Mouse (Mus musculus): ENCODE results near the gene Vmn2r89.
"Not testable (repeated sequence)": the region's sequence is repeated elsewhere in the genome, so short reads cannot be mapped to it uniquely, and the experiment has no call there.

Gene Vmn2r89

DNA sequence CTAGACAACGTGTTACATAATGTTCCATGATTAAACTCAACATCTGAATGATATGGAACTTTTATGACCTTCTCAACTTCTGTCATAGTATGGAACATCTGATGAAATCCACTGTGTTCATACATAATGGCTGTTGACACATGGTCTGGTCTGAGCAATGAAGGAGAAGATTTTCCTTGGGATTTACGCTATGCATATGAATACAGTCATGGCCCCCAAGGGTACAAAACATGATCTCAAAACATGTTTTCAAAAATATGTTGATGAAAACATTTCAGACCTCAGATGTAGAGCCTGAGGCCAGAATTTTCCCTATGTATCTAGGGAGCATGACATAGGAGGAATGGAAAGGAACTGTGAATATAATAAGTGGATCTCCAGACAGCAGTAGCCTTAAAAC, at the start of gene Vmn2r89:
TSS of gene Vmn2r89 (plus strand) at position 301 of the 400 bp plus-strand sequence.
- DNase-seq, result not testable (repeated sequence)

DNA sequence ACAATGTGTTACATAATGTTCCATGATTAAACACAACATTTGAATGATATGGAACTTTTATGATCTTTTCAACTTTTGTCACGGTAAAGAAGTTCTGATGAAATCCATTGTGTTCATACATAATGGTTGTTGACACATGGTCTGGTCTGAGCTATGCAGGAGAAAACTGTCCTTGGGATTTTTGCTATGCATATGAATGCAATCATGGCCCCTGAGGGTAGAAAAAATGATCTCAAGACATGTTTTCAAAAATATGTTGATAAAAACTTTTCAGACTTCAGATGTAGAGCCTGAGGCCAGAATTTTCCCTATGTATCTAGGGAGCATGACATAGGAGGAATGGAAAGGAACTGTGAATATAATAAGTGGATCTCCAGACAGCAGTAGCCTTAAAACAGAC, 41.1 kb upstream of the Vmn2r89 start, which contains the start of gene Vmn2r88:
TSS of gene Vmn2r88 (plus strand) at position 301 of the 400 bp plus-strand sequence.
- DNase-seq, result no peak

DNA sequence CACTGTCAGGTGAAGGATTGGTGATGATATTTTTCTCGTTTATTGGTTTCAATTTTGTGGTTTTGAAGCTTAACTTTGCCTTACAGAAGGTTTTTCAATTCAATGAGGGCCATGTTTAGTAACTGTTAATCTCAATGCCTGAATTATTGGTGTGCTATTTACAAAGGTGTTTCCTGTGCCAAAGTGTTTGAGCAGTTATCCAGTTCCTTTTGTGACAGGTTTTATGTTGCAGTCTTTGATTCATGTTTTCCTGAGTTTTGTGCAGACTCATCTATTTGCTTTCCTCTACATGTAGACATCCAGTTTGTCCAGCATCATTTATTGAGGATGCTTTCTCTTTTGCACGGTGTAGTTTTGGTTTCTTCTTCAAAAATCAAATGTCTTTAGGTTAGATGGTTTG, 27.8 kb upstream of the Vmn2r89 start:
- no peak for DNase-seq

DNA sequence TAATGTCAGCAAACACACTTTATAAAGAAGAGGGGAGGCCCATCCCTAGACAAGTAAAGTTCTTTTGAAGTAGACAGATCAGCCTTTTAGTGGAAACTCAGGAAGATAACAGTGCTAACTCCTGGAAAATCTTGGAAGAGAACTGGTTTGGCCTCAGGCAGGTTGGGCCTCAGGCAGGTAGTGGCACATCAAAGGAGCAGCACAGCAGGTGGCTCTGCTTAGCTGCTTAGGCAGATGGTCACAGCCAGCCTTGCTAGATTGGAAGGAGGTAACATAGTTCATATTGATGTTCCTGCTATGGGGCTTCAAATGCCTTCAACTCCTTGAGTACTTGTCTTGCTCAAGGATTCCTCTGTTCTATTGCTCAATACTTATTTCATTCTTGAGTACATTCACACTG, 21.5 kb upstream of the Vmn2r89 start:
- DNase-seq, result not testable (repeated sequence)

DNA sequence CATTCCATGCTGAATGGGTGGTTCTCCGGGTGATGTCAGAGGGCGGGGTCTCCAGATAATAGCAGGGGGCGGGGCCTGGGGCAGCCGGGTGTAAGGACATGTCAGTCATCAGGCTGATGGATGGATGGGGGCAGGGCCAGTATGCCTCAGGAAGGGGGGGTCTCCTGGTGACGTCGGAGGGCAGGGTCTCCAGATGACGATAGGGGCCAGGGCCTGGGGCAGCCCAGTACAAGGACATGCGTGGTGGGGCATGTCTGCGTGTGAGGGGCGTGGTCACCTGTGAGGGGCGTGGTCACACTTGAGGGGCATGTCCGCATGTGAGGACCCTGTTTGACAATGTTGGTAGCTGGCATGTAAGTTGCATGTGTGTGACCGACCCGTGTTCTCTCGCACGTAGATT, 17.1 kb upstream of the Vmn2r89 start:
- DNase-seq, result no peak

DNA sequence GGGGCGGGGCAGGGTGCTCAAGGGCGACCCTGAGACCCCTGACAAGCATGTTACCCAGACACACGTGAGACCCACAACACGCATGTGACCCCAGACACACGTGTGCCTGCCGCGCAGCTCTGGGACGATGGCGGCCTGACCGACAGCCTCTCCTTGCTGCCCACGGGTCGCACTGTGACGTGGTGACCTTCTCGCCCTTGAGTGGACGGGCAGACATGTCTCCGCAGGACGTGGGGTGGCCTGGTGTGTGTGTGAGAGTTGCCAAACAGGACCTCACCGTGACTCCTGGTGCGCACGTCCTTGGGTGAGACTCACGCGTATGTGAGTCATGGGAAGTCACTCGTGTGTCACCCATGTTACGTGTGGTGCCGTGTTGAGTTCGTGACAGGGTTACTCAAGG, 16.6 kb upstream of the Vmn2r89 start:
- no peak for DNase-seq

DNA sequence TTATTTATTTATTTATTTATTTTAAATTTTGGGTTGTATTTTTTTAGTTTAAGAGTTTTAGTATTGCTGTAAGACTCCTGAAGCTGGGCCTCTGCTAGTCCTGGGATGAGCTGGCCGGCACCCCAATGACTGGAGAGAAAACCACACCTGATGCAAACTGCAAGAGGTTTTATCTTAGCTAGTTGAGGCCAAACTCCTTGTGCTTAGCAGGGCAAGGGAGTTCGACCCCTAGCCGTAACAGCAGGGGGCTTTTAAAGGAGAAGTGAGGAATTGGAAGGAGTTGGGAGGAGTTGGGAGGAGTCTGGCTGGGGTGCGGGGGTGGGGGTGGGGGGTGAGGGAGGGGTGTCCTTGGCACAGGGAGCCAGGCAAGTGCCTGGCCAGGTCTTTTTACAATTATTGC, 12.7 kb upstream of the Vmn2r89 start:
- DNase-seq, result no peak

DNA sequence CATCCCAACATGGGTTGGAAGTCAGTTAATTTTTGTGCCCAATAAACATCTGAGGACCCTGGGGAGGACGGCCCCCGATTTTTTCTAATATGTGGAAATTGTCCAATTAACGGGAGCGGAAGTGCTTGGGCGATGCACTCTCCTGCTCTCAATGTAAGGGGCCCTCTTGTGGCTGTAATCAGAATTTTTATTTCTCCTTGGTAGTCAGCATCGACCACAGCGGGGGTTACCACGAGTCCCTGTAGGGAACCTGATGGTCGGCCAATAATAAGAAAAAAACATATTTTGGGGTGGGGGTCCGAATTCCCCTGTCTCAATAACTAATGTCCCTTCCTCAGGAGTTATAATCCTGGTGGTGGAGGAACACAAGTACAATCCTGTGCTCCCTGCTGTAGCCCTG, 28.6 kb downstream of the Vmn2r89 start:
- DNase-seq, result not testable (repeated sequence)

DNA sequence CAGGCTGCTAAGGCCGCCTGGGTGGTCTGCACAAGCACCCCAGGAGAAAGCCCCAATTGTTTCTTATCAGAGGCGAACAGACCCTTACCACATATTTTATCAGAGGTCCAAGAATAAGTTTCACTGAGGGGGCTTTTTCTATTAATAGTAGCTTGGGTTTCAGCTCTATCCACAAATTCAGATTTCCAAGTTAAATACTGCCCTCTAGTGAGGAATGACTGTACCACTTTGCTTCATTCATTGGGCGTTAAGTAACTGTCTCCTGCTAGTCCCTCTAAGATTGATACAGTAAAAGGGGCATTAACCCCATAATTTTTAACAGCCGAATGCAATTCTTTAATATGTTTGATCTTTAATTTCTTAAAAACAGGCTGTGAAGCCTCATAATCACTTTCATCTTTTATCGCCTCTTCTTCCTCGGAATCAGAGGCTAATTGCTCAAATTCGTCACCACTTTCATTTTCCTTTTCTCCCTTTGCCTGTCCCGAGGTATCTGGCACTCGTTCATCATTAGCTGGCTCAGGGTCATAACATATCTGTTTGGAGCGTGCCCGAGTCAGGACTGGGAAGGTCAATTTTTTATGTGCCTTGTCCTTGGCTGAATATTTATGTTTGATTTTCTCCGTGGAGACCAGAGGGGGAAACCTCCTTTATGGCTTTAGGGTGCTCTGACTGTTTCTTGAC, 29.8 kb downstream of the Vmn2r89 start:
- not testable (repeated sequence) for DNase-seq

DNA sequence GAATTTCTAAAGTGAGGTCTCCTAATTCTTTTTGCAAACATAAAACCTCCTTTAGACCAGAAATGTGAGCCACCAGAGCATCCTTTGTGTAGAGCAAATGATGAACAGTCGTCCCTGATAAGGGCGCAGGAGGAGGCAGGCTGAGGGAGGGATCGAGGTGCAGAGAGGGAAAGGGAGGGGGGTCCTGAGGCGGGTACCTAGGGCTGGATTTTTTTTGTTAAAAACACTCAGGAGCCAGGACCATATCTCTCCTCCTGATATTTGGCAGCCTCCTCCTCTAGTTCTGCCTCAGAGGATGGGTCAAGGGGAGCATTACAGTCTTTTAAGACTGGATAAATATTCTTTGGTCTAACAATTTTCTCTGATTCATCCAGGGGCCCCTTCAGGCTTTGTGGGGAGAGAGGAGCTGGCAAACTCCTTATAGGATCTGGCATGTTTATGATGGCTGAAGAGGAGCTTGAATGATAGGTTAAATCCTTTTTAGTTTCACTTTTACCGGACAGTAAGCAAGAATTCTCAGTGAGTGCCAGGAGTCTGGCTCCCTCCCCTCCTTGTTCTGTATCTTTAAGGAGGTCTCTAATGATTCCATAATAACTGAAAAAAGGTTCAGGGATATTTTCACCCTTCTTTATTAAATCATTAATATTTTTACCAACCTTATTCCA, 30.5 kb downstream of the Vmn2r89 start:
- DNase-seq, result no peak

DNA sequence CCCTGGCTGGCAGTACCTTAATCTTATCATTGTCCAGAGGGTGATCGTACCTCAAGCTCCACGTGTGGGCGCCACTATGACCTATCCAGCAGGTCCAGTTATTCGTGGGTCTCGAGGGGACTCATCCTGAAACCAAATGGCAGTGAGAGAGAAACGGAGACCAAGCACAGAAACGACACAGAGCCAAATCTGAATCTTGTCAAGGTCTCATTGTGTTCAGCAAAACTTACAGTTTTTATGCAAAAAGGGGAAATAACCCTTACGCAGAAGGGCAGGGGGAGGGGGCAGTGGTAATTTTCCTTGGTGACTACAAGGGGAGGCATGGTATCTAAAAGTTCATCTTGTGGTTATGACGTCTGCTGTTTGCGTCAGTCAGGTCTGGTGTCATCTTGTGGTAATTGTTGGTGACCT, 31.3 kb downstream of the Vmn2r89 start:
- DNase-seq, result not testable (repeated sequence)

DNA sequence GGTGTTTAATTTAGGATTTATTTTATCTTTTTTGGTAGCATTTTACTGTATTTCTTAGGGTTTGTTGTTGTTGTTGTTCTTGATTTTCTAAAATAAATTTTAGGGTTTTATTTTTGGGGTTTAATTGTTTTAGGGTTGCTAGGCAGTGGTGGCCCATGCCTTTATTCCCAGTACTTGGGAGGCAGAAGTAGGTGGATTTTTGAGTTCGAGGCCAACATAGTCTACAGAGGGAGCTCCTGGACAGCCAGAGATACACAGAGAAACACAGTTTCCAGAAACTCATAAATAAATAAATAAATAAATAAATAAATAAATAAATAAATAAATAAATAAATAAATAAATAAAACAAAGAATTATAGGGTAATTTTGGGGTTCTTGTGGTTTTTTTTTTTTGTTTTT, 32.0 kb downstream of the Vmn2r89 start:
- no peak for DNase-seq

DNA sequence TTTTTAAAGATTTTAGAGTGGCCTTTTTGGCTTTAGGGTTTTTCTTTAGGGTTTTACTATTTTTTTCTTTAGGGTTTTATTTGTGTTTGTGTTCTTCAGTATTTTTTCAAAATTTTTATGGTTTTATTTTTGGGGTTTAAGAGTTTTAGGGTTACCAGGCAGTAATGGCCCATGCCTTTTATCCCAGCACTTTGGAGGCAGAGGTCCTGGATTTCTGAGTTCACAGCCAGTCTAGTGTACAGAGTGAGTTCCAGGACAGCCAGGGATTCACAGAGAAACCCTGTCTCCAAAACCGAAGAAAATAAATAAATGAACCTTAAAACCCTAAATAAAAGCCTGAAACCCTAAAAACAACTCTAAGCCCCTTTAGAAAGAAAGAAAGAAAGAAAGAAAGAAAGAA, 34.5 kb downstream of the Vmn2r89 start:
- no peak for DNase-seq

DNA sequence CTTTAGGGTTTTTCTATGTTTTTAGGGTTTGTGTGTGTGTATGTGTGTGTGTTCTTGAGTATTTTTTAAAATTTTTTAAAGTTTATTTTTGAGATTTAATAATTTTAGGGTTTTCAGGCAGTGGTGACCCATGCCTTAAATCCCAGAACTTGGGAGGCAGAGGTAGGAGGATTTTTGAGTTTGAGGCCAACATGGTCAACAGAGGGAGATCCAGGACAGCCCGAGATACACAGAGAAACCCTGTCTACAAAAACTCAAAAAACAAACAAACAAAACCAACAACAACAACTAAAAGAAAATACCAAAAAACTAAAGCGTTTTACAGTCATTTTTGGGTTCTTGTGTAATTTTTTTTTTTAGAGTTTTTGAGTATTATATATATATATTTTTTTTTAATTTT, 44.1 kb downstream of the Vmn2r89 start:
- DNase-seq, result no peak

DNA sequence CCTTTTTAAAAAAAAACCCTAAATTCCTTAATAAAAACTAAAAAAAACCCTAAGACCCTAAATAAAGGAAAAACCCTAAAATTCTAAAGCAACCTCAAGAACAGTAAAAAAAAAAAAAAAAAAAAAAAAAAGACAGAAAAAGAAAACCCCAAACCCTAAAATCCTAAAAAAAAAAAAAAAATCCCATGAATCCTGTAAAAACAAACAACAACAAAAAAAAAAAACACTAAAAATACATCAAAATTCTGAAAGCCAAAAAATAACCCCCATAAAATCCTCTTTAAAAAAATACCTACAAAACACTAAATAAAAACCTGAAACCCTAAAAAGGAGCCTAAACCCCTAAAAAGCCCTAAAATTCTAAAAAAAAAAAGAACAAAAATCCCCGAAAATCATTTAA, 45.3 kb downstream of the Vmn2r89 start:
- no peak for DNase-seq

DNA sequence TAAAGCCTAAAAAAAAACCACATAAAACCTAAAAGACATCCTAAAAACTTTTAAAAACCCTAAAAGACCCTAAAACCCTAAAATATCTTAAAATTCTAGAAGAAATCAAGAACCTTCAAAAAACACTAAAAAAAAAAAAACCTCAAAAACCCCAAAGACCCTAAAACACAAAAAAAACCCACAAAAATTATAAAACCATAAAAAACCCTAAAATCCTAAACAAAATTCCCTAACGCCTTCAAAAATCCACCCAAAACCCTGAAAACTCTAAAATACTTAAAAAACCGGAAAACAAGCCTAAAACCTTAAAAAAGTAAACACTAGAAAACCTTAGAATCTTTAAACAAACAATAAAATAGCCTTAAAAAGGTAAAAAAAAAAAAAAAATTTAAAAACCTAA, 46.3 kb downstream of the Vmn2r89 start:
- no peak for DNase-seq

DNA sequence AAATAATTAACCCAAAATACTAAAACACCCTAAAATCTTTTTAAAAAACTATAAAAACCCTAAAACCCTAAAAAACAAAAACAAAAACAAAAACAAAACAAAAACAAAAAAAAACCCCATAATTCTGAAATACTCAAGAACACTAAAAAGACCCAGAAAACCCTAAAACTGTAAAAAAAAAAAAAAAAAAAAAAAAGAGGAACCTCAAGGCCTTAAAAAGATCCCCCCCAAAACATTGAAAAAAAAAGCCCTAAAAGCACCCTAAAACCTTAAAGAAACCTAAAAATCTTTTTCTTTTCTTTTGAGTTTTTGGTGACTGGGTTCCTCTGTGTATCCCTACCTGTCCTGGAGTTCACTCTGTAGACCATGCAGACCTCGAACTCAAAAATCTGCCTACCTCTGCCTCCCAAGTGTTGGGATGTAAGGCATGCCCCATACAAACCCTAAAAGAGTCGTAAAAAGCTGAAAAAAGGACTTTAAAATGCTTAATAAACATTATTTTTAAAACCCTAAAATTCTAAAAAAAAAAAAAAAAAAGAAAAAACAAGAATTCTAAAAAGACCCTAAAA, 48.1 kb downstream of the Vmn2r89 start:
- DNase-seq, result no peak

DNA sequence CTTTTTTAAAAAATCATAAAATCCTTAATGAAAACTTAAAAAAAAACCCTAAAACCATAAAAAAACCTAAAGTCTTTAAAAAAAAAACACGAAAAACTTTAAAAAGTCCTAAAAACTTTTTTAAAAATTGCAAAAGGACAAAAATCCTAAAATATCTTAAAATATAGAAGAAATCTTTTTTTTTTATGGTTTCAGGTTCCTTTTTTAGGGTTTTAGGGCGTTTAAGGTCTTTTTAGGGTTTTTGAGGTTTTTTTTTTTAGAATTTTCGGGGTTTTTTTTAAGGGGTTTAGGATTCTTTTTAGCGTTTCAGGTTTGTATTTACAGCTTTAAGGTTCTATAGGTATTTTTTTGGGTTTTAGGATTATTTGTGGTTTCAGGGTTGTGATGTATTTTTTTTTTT, 48.8 kb downstream of the Vmn2r89 start:
- DNase-seq, result no peak

DNA sequence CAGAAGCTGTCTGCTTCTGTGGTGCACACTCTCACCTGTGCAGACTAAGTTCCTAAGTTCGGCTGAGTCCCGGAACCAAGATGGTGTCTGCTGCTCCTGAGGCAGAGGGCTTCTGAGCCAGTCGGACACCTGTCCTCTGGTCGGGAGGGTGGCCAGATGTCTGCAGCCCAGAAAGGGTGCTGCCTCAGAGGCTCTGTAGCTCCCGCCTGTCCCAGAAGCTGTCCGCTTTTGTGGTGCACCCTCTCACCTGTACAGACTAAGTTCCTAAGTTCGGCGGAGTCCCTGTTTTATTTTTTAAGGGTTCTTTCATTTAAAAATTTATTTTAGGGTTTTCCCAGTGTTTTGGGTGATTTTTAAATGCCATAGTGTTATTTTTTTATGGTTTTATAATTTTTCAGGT, 55.8 kb downstream of the Vmn2r89 start:
- DNase-seq, result no peak
